Mouse (Mus musculus) common myeloid progenitor, adult 5-6 weeks (primary cell): ENCODE data around the gene Pfn1. TPM values are rescaled to one million over a fixed set of nuclear protein-coding genes. Genes with fewer than 3 reads are reported as not detected.

Source experiments
- ATAC-seq: replicated peaks from 2 replicates; pipeline ENCODE4 v1.8.0; 2016; ENCODE audit warnings: low read depth, mild to moderate bottlenecking, moderate TSS enrichment, inconsistent platforms; ENCODE audit not compliant: poor library complexity, severe bottlenecking
- total RNA-seq: library from RNA; stranded (forward); fragments of 200-1000, 187-1606 nt; gene quantifications from 2 replicates; pipeline ENCODE4 v1.2.3, GENCODE M21; 2017

The Pfn1 gene
- total RNA-seq, 1 experiment from 2014 or later, result 437 TPM

DNA sequence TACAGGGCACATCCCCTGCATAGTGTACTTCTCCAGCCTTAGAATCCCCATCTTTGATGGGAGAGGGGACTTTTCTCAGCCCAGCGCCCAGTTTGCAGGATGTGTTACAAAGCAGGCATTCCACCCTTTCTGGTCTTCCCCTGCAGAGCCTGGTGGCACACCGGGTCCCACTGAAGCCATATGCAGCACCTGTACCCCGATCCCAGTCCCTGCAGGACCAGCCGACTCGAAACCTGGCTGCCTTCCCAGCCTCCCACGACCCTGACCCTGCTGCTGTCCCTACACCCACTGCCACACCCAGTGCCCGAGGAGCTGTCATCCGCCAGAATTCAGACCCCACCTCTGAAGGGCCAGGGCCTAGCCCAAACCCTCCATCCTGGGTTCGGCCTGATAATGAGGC, 46.8 kb downstream of the Pfn1 start:
- no peak for ATAC-seq

DNA sequence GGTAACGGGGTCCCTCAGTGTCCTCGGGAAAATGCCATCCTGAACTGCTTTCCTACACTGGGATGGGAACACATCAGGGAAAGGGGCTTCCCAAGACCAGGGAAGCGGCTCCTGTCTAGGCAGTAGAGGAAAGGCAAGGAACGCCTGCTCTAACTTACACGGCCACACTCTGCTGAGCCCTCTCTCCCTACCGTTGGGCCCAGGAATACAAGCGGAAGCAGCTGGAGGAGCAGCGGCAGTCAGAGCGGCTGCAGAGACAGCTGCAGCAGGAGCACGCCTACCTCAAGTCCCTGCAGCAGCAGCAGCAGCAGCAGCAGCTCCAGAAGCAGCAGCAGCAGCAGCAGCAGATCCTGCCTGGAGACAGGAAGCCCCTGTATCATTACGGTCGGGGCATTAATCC, 47.7 kb downstream of the Pfn1 start:
- no peak for ATAC-seq

DNA sequence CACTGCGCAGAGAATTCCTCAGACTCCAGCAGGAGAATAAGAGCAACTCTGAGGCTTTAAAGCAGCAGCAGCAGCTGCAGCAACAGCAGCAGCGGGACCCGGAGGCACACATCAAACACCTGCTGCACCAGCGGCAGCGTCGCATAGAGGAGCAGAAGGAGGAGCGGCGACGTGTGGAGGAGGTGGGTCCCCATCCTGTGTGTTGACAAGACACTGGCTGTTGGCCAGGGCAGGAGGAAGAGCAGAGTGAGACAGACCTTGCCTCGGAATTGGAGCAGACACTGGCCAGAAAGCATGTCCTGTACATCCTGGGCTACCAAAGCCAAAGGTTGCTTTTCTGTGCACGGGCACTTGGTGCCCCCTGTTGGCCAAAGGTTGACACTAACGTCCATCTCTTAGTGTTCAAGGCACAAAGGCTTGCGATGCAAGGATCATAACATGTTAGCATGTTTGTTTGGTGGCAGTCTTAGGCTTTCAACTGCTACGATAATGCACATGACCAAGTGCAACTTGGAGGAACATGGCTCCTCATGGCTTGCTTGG, 49.3 kb downstream of the Pfn1 start:
- ATAC-seq, result peak; percentile 63; the same call in 1 of the 2 replicates

Other genes starting within 250 kb of the Pfn1 start
- gene Pelp1, start 244.6 kb downstream of the Pfn1 start, total RNA-seq, result 13.4 and 16.5 TPM in 2 replicates
- 43.6 and 46.6 TPM in 2 replicates for gene Arrb2, start 222.0 kb downstream of the Pfn1 start, total RNA-seq
- 36.3 and 43.1 TPM in 2 replicates for gene Med11, start 202.7 kb downstream of the Pfn1 start, total RNA-seq
- gene Zmynd15, start 195.2 kb downstream of the Pfn1 start, total RNA-seq, result not detected in 2 replicates
- gene Cxcl16, start 194.7 kb downstream of the Pfn1 start, total RNA-seq, result not detected in 2 replicates
- gene Tm4sf5, start 149.4 kb downstream of the Pfn1 start, total RNA-seq, result not detected in 2 replicates
- not detected in 2 replicates for gene Vmo1, start 140.0 kb downstream of the Pfn1 start, total RNA-seq
- not detected in 2 replicates for gene Gltpd2, start 135.4 kb downstream of the Pfn1 start, total RNA-seq
- gene Psmb6, start 129.3 kb downstream of the Pfn1 start, total RNA-seq, result 218 and 223 TPM in 2 replicates
- gene Gm40193, start 121.7 kb downstream of the Pfn1 start, total RNA-seq, result not detected in 2 replicates
- 1.2 and 2.7 TPM in 2 replicates for gene Pld2, start 114.6 kb downstream of the Pfn1 start, total RNA-seq
- gene Mink1, start 91.8 kb downstream of the Pfn1 start, total RNA-seq, result 30.8 and 33.5 TPM in 2 replicates
- gene 4930544D05Rik, start 38.8 kb downstream of the Pfn1 start, total RNA-seq, result not detected in 2 replicates
- 0.37 TPM in 1 of 2 replicates, not detected in the other for gene Chrne, start 35.4 kb downstream of the Pfn1 start, total RNA-seq
- 0.58 and 3.2 TPM in 2 replicates for gene Gp1ba, start 15.5 kb downstream of the Pfn1 start, total RNA-seq
- gene Rnf167, start 7.4 kb downstream of the Pfn1 start, total RNA-seq, result 56.9 and 65.8 TPM in 2 replicates
- gene Slc25a11, start 7.2 kb downstream of the Pfn1 start, total RNA-seq, result 52.5 and 60.6 TPM in 2 replicates
- gene Eno3, start 2.6 kb upstream of the Pfn1 start, total RNA-seq, result 8.9 and 10.0 TPM in 2 replicates
- 43.2 and 53.2 TPM in 2 replicates for gene Spag7, start 14.8 kb upstream of the Pfn1 start, total RNA-seq
- gene Camta2, start 33.5 kb upstream of the Pfn1 start, total RNA-seq, result 5.3 and 13.3 TPM in 2 replicates
- gene Inca1, start 45.5 kb upstream of the Pfn1 start, total RNA-seq, result not detected in 2 replicates
- 4.7 and 8.6 TPM in 2 replicates for gene Kif1c, start 45.9 kb upstream of the Pfn1 start, total RNA-seq
- gene Zfp3, start 109.6 kb upstream of the Pfn1 start, total RNA-seq, result 2.3 and 4.2 TPM in 2 replicates
- not detected in 2 replicates for gene Scimp, start 157.9 kb upstream of the Pfn1 start, total RNA-seq
- 63.2 and 68.4 TPM in 2 replicates for gene Rabep1, start 190.1 kb upstream of the Pfn1 start, total RNA-seq